Mouse (Mus musculus) C2C12 (cell line): Measurements from ENCODE around the gene Rad51b. TPM values are rescaled to one million over a fixed set of nuclear protein-coding genes. Genes with fewer than 3 reads are reported as not detected.

Source experiments
- H3K27me3 ChIP-seq: one replicate; pipeline ENCODE4 v1.6.1; 2011; ENCODE audit not compliant: control insufficient read depth, insufficient read depth, insufficient read length
- H3K36me3 ChIP-seq: one replicate; pipeline ENCODE4 v1.6.1; 2011; ENCODE audit not compliant: control insufficient read depth, insufficient read depth
- H3K4me3 ChIP-seq: one replicate; pipeline ENCODE4 v1.5.1; 2011; ENCODE audit warnings: mild to moderate bottlenecking, control low read depth; ENCODE audit not compliant: poor library complexity, insufficient read depth, severe bottlenecking
- H3K79me2 ChIP-seq: one replicate; pipeline ENCODE4 v1.6.1; 2011; ENCODE audit not compliant: control insufficient read depth, insufficient read depth
- H3K79me3 ChIP-seq: one replicate; pipeline ENCODE4 v1.6.1; 2011; ENCODE audit warnings: low read depth, control low read depth
- H3ac ChIP-seq: one replicate; pipeline ENCODE3; 2011; ENCODE audit warnings: low read depth; ENCODE audit not compliant: control insufficient read depth, insufficient read length
- CEBPB ChIP-seq: IDR thresholded peaks from one replicate; pipeline ENCODE4 v1.6.1; 2011; ENCODE audit warnings: low read depth, mild to moderate bottlenecking, control low read depth, moderate library complexity
- CTCF ChIP-seq: IDR thresholded peaks from one replicate; pipeline ENCODE4 v1.5.1; 2011; ENCODE audit not compliant: control insufficient read depth, insufficient read depth, insufficient read length
- FOSL1 ChIP-seq: IDR thresholded peaks from one replicate; pipeline ENCODE4 v1.8.0; 2011; ENCODE audit warnings: mild to moderate bottlenecking, low read length; ENCODE audit not compliant: poor library complexity, insufficient read depth, severe bottlenecking
- MAX ChIP-seq: IDR thresholded peaks from one replicate; pipeline ENCODE4 v1.6.1; 2011; ENCODE audit warnings: mild to moderate bottlenecking, control low read depth
- MYOD1 ChIP-seq: IDR thresholded peaks from one replicate; pipeline ENCODE4 v1.6.1; 2011; ENCODE audit warnings: low read depth; ENCODE audit not compliant: control insufficient read depth, insufficient read length
- MYOG ChIP-seq: IDR thresholded peaks from one replicate; pipeline ENCODE4 v1.6.1; 2011; ENCODE audit not compliant: control insufficient read depth, insufficient read length; ENCODE audit errors: extremely low read depth
- USF1 ChIP-seq: IDR thresholded peaks from one replicate; pipeline ENCODE4 v1.6.1; 2011; ENCODE audit warnings: low read depth, mild to moderate bottlenecking, control low read depth, moderate library complexity
- polyA plus RNA-seq: library from polyadenylated mRNA; unstranded; fragments of >200 nt; fragmentation: generic; extraction: Trizol; gene quantifications from one replicate; pipeline ENCODE4 v1.2.1, GENCODE M21; 2012; ENCODE audit warnings: missing spikeins

Rad51b gene
- polyA plus RNA-seq, 1 experiment, result 1.3 TPM

DNA sequence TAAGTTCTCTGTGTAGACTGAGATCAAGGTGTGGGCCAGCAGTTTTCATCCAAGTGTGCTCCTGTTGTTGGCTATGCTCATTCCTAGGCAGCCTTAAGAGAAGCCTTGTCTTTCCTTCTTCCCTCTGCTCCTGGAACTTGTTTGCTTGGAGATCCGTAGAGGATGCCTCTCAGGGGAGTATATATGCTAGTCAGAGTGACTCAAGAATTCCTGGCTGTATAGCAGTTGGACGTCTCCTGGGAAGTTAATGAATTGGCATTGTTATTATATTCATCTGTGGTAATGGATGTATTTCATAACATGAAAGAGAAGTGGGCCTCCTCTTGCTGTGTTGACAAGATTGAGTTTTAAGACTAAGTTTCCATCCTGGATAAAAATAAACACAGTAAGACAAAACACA lies 196.4 kb downstream of the Rad51b start:
- no peaks in the 10 kb centered on the region for H3K79me3 ChIP-seq
- no peak overlapping the region for H3K4me3 ChIP-seq
- H3K36me3 ChIP-seq, result no peaks in the 10 kb centered on the region
- TF ChIP-seq MYOG, result no peak
- no peak for TF ChIP-seq FOSL1
- TF ChIP-seq CTCF, result no peak
- TF ChIP-seq USF1, result no peak
- TF ChIP-seq CEBPB, result no peak
- no peak for TF ChIP-seq MYOD1
- no peak for TF ChIP-seq MAX
- no peak overlapping the region for H3ac ChIP-seq
- no peaks in the 10 kb centered on the region for H3K79me2 ChIP-seq
- H3K27me3 ChIP-seq, result no peaks in the 10 kb centered on the region

DNA sequence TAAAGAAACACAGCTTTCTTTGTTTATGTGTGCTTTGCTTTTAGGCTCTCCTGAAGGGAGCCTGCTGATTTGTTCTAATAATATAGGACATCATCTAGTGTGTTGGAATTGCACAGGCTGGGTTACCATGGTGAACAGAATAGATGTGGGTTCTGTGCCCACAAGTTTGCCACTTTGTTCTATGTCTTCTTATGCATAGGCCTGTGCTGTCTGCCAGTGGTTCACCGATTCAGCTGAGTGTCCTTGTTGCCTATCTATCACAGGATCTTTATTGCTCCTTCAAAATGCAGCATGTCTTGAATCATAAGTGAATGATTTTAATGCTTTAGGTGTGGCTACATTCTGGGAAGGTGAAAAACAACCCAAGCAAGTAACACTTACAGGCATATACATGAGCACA lies 201.2 kb downstream of the Rad51b start:
- Histone ChIP-seq H3K4me3 (no peak overlapping the region), H3K36me3 (no peaks in the 10 kb centered on the region), H3ac (no peak overlapping the region), H3K27me3 (no peaks in the 10 kb centered on the region), H3K79me3 (no peaks in the 10 kb centered on the region), H3K79me2 (no peaks in the 10 kb centered on the region)
- TF ChIP-seq CEBPB (no peak), MYOG (no peak), MAX (no peak), FOSL1 (no peak), CTCF (no peak)

DNA sequence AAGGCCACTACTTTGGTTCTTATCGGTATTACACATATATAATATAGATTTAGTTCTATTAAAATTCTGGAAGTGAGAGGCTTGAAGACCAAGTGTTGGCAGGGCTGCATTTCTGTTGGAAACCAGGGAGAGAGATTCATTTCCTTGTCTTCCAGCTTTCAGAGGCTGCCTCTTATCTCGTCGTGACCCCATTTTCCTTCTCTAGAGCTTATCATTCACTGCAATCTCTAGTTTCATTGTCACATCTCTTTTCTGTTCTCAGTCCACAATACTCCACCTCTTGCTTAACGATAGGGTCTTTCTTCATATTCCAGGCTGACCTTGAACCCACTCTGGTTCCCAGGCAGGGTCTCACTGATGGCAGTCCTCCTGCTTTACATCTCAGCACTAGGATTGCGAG lies 202.7 kb downstream of the Rad51b start:
- H3K79me3 ChIP-seq, result no peaks in the 10 kb centered on the region
- no peaks in the 10 kb centered on the region for H3K27me3 ChIP-seq
- TF ChIP-seq CEBPB, result no peak
- TF ChIP-seq MYOG, result no peak
- no peak for TF ChIP-seq CTCF
- TF ChIP-seq MYOD1, result no peak
- TF ChIP-seq USF1, result no peak
- TF ChIP-seq FOSL1, result no peak
- no peak for TF ChIP-seq MAX
- no peaks in the 10 kb centered on the region for H3K79me2 ChIP-seq
- H3K4me3 ChIP-seq, result no peak overlapping the region
- no peak overlapping the region for H3ac ChIP-seq
- H3K36me3 ChIP-seq, result no peaks in the 10 kb centered on the region

- Histone ChIP-seq H3K36me3 (no peaks in the 10 kb centered on the region), H3K27me3 (no peaks in the 10 kb centered on the region), H3ac (no peak overlapping the region), H3K79me3 (no peaks in the 10 kb centered on the region), H3K4me3 (no peak overlapping the region), H3K79me2 (no peaks in the 10 kb centered on the region)
- TF ChIP-seq USF1 (no peak), MAX (no peak), MYOG (no peak), CTCF (no peak), MYOD1 (no peak), CEBPB (no peak), FOSL1 (no peak)
These were observed 204.8 kb downstream of the Rad51b start for GRCm38 (mm10) chr12:79501877-79502276.

GRCm38 (mm10) chr12:79502862-79503581 lies 205.9 kb downstream of the Rad51b start:
- H3K27me3 ChIP-seq, result no peaks in the 10 kb centered on the region
- no peaks in the 10 kb centered on the region for H3K79me2 ChIP-seq
- H3ac ChIP-seq, result no peak overlapping the region
- no peaks in the 10 kb centered on the region for H3K36me3 ChIP-seq
- no peak overlapping the region for H3K4me3 ChIP-seq
- TF ChIP-seq MAX (no peak), FOSL1 (no peak), CEBPB (no peak), MYOD1 (no peak), MYOG (no peak), CTCF (no peak), USF1 (no peak)
- H3K79me3 ChIP-seq, result no peaks in the 10 kb centered on the region

- Histone ChIP-seq H3K79me3 (no peaks in the 10 kb centered on the region), H3ac (no peak overlapping the region), H3K79me2 (no peaks in the 10 kb centered on the region), H3K4me3 (no peak overlapping the region), H3K36me3 (no peaks in the 10 kb centered on the region), H3K27me3 (no peaks in the 10 kb centered on the region)
- TF ChIP-seq FOSL1, result peak; percentile 4
- no peak for TF ChIP-seq USF1
These were observed 206.8 kb downstream of the Rad51b start for GRCm38 (mm10) chr12:79503582-79504515.
